Mouse (Mus musculus) MEL (cell line): ENCODE measurements around the gene Exoc3l. TPM values are rescaled to one million over a fixed set of nuclear protein-coding genes. Genes with fewer than 3 reads are reported as not detected.

ENCODE experiments used
- DNase-seq: peaks from one replicate; pipeline ENCODE4 v3.0.0; 2011; ENCODE audit warnings: low read depth, low spot score
- H3K27ac ChIP-seq: 2 replicates; pipeline ENCODE4 v1.5.1; 2012; ENCODE audit warnings: low read depth, mild to moderate bottlenecking, control low read depth, low read length, moderate library complexity; ENCODE audit not compliant: control insufficient read depth
- H3K27me3 ChIP-seq, 2 experiments: fragments of 150-350 bp in 1 of 2; sonication (generic) in 1 of 2; 2 replicates each; pipeline ENCODE4 v1.6.1; 2012; ENCODE audit warnings: low read length in 2 of 2, mild to moderate bottlenecking in 2 of 2, improper control_type of control experiment in 1 of 2, moderate library complexity in 1 of 2; ENCODE audit not compliant: insufficient read depth in 2 of 2, control insufficient read depth in 1 of 2
- H3K36me3 ChIP-seq, 2 experiments: 2 replicates each; pipeline ENCODE4 v1.6.1; 2012 to 2014; ENCODE audit warnings: low read length in 2 of 2, improper control_type of control experiment in 1 of 2, inconsistent platforms in 1 of 2, mild to moderate bottlenecking in 1 of 2; ENCODE audit not compliant: insufficient read depth in 2 of 2, control insufficient read depth in 1 of 2
- H3K4me1 ChIP-seq, 2 experiments: fragments of 150-350 bp in 1 of 2; sonication (generic) in 1 of 2; 2 replicates each; pipeline ENCODE4 v1.6.1; 2012; ENCODE audit warnings: low read length in 2 of 2, improper control_type of control experiment in 1 of 2, mild to moderate bottlenecking in 1 of 2; ENCODE audit not compliant: insufficient read depth in 2 of 2, control insufficient read depth in 1 of 2
- H3K4me3 ChIP-seq, 2 experiments: fragments of 150-350 bp in 1 of 2; sonication (generic) in 1 of 2; 2 replicates each; pipeline ENCODE4 v1.5.1; 2012; ENCODE audit warnings: low read depth in 2 of 2, low read length in 2 of 2, mild to moderate bottlenecking in 2 of 2, moderate library complexity in 2 of 2, control low read depth in 1 of 2, improper control_type of control experiment in 1 of 2; ENCODE audit not compliant: control insufficient read depth in 1 of 2, insufficient read depth in 1 of 2
- H3K79me2 ChIP-seq: 2 replicates; pipeline ENCODE4 v1.6.1; 2012; ENCODE audit warnings: mild to moderate bottlenecking, low read length, moderate library complexity; ENCODE audit not compliant: control insufficient read depth, poor library complexity, insufficient read depth
- H3K9ac ChIP-seq: 2 replicates; pipeline ENCODE4 v1.6.1; 2012; ENCODE audit warnings: low read depth, mild to moderate bottlenecking, control low read depth, low read length, moderate library complexity; ENCODE audit not compliant: control insufficient read depth, poor library complexity, severe bottlenecking
- H3K9me3 ChIP-seq: fragments of 150-350 bp; sonication (generic); replicated peaks from 2 replicates; pipeline ENCODE4 v1.6.1; 2012; ENCODE audit warnings: mild to moderate bottlenecking, low read length, improper control_type of control experiment, moderate library complexity; ENCODE audit not compliant: insufficient read depth
- BHLHE40 ChIP-seq: IDR thresholded peaks from 2 replicates; pipeline ENCODE4 v1.6.1; 2012; ENCODE audit warnings: low read depth, mild to moderate bottlenecking, inconsistent platforms, low read length, improper control_type of control experiment, borderline replicate concordance
- CHD1 ChIP-seq: IDR thresholded peaks from 2 replicates; pipeline ENCODE4 v1.6.1; 2012; ENCODE audit warnings: low read depth, mild to moderate bottlenecking, inconsistent platforms, low read length, improper control_type of control experiment
- CHD2 ChIP-seq: IDR thresholded peaks from 2 replicates; pipeline ENCODE4 v1.6.1; 2011; ENCODE audit warnings: low read length, improper control_type of control experiment
- CTCF ChIP-seq, 3 experiments: IDR thresholded peaks in 2 of 3; conservative IDR thresholded peaks in 1 of 3; 2 replicates each; pipeline ENCODE4 v1.5.1; 2011 to 2012; ENCODE audit warnings: low read length in 3 of 3, low read depth in 2 of 3, mild to moderate bottlenecking in 2 of 3, improper control_type of control experiment in 1 of 3, inconsistent platforms in 1 of 3, mixed read lengths in 1 of 3, moderate library complexity in 1 of 3; ENCODE audit not compliant: control insufficient read depth in 1 of 3, insufficient read depth in 1 of 3, poor library complexity in 1 of 3, severe bottlenecking in 1 of 3
- E2F4 ChIP-seq: IDR thresholded peaks from 2 replicates; pipeline ENCODE4 v1.6.1; 2011; ENCODE audit warnings: low read depth, low read length, improper control_type of control experiment, borderline replicate concordance
- ELF1 ChIP-seq: IDR thresholded peaks from 2 replicates; pipeline ENCODE4 v1.6.1; 2014; ENCODE audit warnings: low read depth, mild to moderate bottlenecking, inconsistent platforms, low read length, improper control_type of control experiment, moderate library complexity
- EP300 ChIP-seq, 2 experiments: IDR thresholded peaks; 2 replicates each; pipeline ENCODE4 v1.6.1; 2011; ENCODE audit warnings: improper control_type of control experiment in 2 of 2, low read length in 2 of 2, low read depth in 1 of 2, mild to moderate bottlenecking in 1 of 2
- ETS1 ChIP-seq: IDR thresholded peaks from 2 replicates; pipeline ENCODE4 v1.6.1; 2012; ENCODE audit warnings: low read depth, mild to moderate bottlenecking, inconsistent platforms, low read length, improper control_type of control experiment, moderate library complexity
- GABPA ChIP-seq: IDR thresholded peaks from 2 replicates; pipeline ENCODE4 v1.6.1; 2012; ENCODE audit warnings: low read depth, mild to moderate bottlenecking, inconsistent platforms, low read length, improper control_type of control experiment, moderate library complexity
- GATA1 ChIP-seq: IDR thresholded peaks from 2 replicates; pipeline ENCODE4 v1.6.1; 2011; ENCODE audit warnings: low read depth, low read length, improper control_type of control experiment
- HCFC1 ChIP-seq: IDR thresholded peaks from 2 replicates; pipeline ENCODE4 v1.6.1; 2012; ENCODE audit warnings: low read depth, mild to moderate bottlenecking, inconsistent platforms, low read length, improper control_type of control experiment, moderate library complexity
- JUND ChIP-seq: IDR thresholded peaks from 2 replicates; pipeline ENCODE4 v1.6.1; 2011; ENCODE audit warnings: low read depth, mild to moderate bottlenecking, improper control_type of control experiment, low read length
- KAT2A ChIP-seq: conservative IDR thresholded peaks from 2 replicates; pipeline ENCODE4 v1.6.1; 2012; ENCODE audit warnings: low read depth, low read length, improper control_type of control experiment, inconsistent platforms
- MAFK ChIP-seq: IDR thresholded peaks from 2 replicates; pipeline ENCODE4 v1.6.1; 2011; ENCODE audit warnings: low read depth, mild to moderate bottlenecking, low read length, improper control_type of control experiment, borderline replicate concordance
- MAX ChIP-seq: IDR thresholded peaks from 2 replicates; pipeline ENCODE4 v1.6.1; 2011; ENCODE audit warnings: low read length, improper control_type of control experiment
- MAZ ChIP-seq: IDR thresholded peaks from 2 replicates; pipeline ENCODE4 v1.6.1; 2012; ENCODE audit warnings: low read depth, mild to moderate bottlenecking, inconsistent platforms, low read length, improper control_type of control experiment
- MEF2A ChIP-seq: IDR thresholded peaks from 2 replicates; pipeline ENCODE4 v1.6.1; 2014; ENCODE audit warnings: low read depth, mild to moderate bottlenecking, inconsistent platforms, low read length, improper control_type of control experiment; ENCODE audit not compliant: poor library complexity, insufficient replicate concordance, severe bottlenecking; ENCODE audit errors: extremely low read depth
- MXI1 ChIP-seq: IDR thresholded peaks from 2 replicates; pipeline ENCODE4 v1.6.1; 2011; ENCODE audit warnings: mild to moderate bottlenecking, low read depth, low read length, improper control_type of control experiment
- MYB ChIP-seq: IDR thresholded peaks from 2 replicates; pipeline ENCODE4 v1.6.1; 2011; ENCODE audit warnings: mild to moderate bottlenecking, low read depth, low read length, improper control_type of control experiment
- MYC ChIP-seq: IDR thresholded peaks from 2 replicates; pipeline ENCODE4 v1.6.1; 2011; ENCODE audit warnings: low read depth, mild to moderate bottlenecking, low read length, improper control_type of control experiment, moderate library complexity
- NELFE ChIP-seq: IDR thresholded peaks from 2 replicates; pipeline ENCODE4 v1.6.1; 2011; ENCODE audit warnings: low read depth, low read length, improper control_type of control experiment
- NRF1 ChIP-seq: IDR thresholded peaks from 2 replicates; pipeline ENCODE4 v1.6.1; 2014; ENCODE audit warnings: low read depth, mild to moderate bottlenecking, inconsistent platforms, low read length, improper control_type of control experiment, moderate library complexity; ENCODE audit not compliant: poor library complexity, insufficient read depth, severe bottlenecking
- POLR2A ChIP-seq, 2 experiments: IDR thresholded peaks; 2 replicates each; pipeline ENCODE4 v1.6.1; 2011 to 2012; ENCODE audit warnings: low read length in 2 of 2, mild to moderate bottlenecking in 2 of 2, control low read depth in 1 of 2, improper control_type of control experiment in 1 of 2, low read depth in 1 of 2, moderate library complexity in 1 of 2; ENCODE audit not compliant: control insufficient read depth in 1 of 2, insufficient read depth in 1 of 2, poor library complexity in 1 of 2
- POLR2AphosphoS2 ChIP-seq: IDR thresholded peaks from 2 replicates; pipeline ENCODE4 v1.6.1; 2011; ENCODE audit warnings: low read length, improper control_type of control experiment
- POLR2AphosphoS5 ChIP-seq: IDR thresholded peaks from 2 replicates; pipeline ENCODE4 v1.6.1; 2012; ENCODE audit warnings: low read depth, borderline replicate concordance, mild to moderate bottlenecking, inconsistent platforms, low read length, moderate library complexity, mixed read lengths
- RCOR1 ChIP-seq: IDR thresholded peaks from 2 replicates; pipeline ENCODE4 v1.6.1; 2012; ENCODE audit warnings: low read depth, mild to moderate bottlenecking, inconsistent platforms, low read length, improper control_type of control experiment
- SIN3A ChIP-seq: IDR thresholded peaks from 2 replicates; pipeline ENCODE4 v1.6.1; 2012; ENCODE audit warnings: low read length, improper control_type of control experiment, inconsistent platforms
- SMC3 ChIP-seq: IDR thresholded peaks from 2 replicates; pipeline ENCODE4 v1.6.1; 2011; ENCODE audit warnings: low read depth, low read length, improper control_type of control experiment
- TAL1 ChIP-seq: IDR thresholded peaks from 2 replicates; pipeline ENCODE4 v1.6.1; 2012; ENCODE audit warnings: mild to moderate bottlenecking, inconsistent platforms, low read length, moderate library complexity, mixed read lengths
- TBP ChIP-seq: IDR thresholded peaks from 2 replicates; pipeline ENCODE4 v1.8.0; 2011; ENCODE audit warnings: low read depth, low read length, improper control_type of control experiment
- TCF12 ChIP-seq: IDR thresholded peaks from 2 replicates; pipeline ENCODE4 v1.6.1; 2014; ENCODE audit warnings: low read depth, mild to moderate bottlenecking, inconsistent platforms, low read length, improper control_type of control experiment, moderate library complexity
- UBTF ChIP-seq: IDR thresholded peaks from 2 replicates; pipeline ENCODE4 v1.6.1; 2012; ENCODE audit warnings: low read depth, mild to moderate bottlenecking, inconsistent platforms, low read length, improper control_type of control experiment, moderate library complexity, borderline replicate concordance; ENCODE audit not compliant: insufficient read depth
- USF1 ChIP-seq: IDR thresholded peaks from 2 replicates; pipeline ENCODE4 v1.6.1; 2014; ENCODE audit warnings: low read depth, mild to moderate bottlenecking, inconsistent platforms, low read length, improper control_type of control experiment, moderate library complexity
- USF2 ChIP-seq, 2 experiments: IDR thresholded peaks; 2 replicates each; pipeline ENCODE4 v1.6.1; 2011 to 2012; ENCODE audit warnings: improper control_type of control experiment in 2 of 2, low read length in 2 of 2, borderline replicate concordance in 1 of 2, inconsistent platforms in 1 of 2, low read depth in 1 of 2, mild to moderate bottlenecking in 1 of 2; ENCODE audit not compliant: insufficient read depth in 1 of 2
- ZC3H11A ChIP-seq: IDR thresholded peaks from 2 replicates; pipeline ENCODE4 v1.6.1; 2012; ENCODE audit warnings: low read depth, mild to moderate bottlenecking, inconsistent platforms, low read length, improper control_type of control experiment
- ZKSCAN1 ChIP-seq: IDR thresholded peaks from 2 replicates; pipeline ENCODE4 v1.6.1; 2012; ENCODE audit warnings: low read depth, mild to moderate bottlenecking, inconsistent platforms, low read length, improper control_type of control experiment, moderate library complexity
- ZMIZ1 ChIP-seq: IDR thresholded peaks from 2 replicates; pipeline ENCODE4 v1.6.1; 2012; ENCODE audit warnings: low read depth, mild to moderate bottlenecking, inconsistent platforms, low read length, improper control_type of control experiment, moderate library complexity
- ZNF384 ChIP-seq: IDR thresholded peaks from 2 replicates; pipeline ENCODE4 v1.6.1; 2012; ENCODE audit warnings: low read depth, mild to moderate bottlenecking, inconsistent platforms, low read length, improper control_type of control experiment
- polyA plus RNA-seq, 2 experiments: library from polyadenylated mRNA; stranded (reverse) in 1 of 2; unstranded in 1 of 2; fragments of >175 nt in 1 of 2; fragments of >200 nt in 1 of 2; gene quantifications; 2 replicates each; pipeline versions ENCODE4 v1.2.1 to v1.2.4; 2012; ENCODE audit warnings: low replicate concordance in 2 of 2, low read depth in 1 of 2; ENCODE audit not compliant: insufficient read length in 2 of 2, insufficient read depth in 1 of 2, missing spikeins in 1 of 2
- total RNA-seq: library from RNA; depleted of rRNA; stranded (reverse); fragments of 300-350 nt; gene quantifications from 2 replicates; pipeline ENCODE4 v1.2.3, GENCODE M21; 2012

The Exoc3l gene
- total and polyA plus RNA-seq, 3 experiments, result 0.69 to 2.0 TPM; not detected in 1

DNA sequence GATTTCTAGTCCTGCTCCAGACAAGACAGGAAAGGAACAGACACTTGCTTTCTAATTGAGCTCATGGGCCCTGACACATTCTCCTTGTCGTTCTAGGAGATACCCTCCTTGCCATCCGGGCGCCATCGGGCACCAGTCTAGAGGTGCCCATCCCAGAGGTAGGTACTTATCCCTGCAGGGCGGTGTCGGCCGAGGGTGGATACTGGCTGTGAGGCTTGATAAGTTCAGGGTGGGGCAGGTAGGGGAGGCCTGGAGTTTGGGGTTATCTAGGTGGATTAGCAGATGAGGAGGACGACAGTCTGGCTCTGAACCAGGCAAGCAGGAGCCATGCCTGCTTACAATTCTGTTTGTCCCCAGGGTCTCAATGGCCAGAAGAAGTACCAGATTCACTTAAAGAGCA, 4.1 kb upstream of the Exoc3l start:
- peak overlapping the region; percentile 16 for H3K9ac ChIP-seq
- H3K27ac ChIP-seq, result peak overlapping the region; percentile 51
- TF ChIP-seq SMC3, result no peak
- no peak for TF ChIP-seq NELFE
- no peak for TF ChIP-seq MAZ
- TF ChIP-seq MAFK, result no peak
- TF ChIP-seq ZC3H11A, result no peak
- TF ChIP-seq E2F4, result no peak
- TF ChIP-seq CHD1, result 0 out of 2 replicates have a peak, but pooled peaks have one; percentile 8
- no peak for TF ChIP-seq ELF1
- no peak for TF ChIP-seq KAT2A
- TF ChIP-seq USF1, result no peak
- TF ChIP-seq UBTF, result no peak
- no peak for TF ChIP-seq MAX
- TF ChIP-seq BHLHE40, result no peak
- TF ChIP-seq GABPA, result no peak
- no peak for TF ChIP-seq MYC
- TF ChIP-seq ZKSCAN1, result no peak
- peak; percentile 17; the same call in 1 of the 2 replicates for TF ChIP-seq RCOR1
- no peak for TF ChIP-seq MEF2A
- no peak for TF ChIP-seq TBP
- no peak for TF ChIP-seq POLR2AphosphoS2
- peak; percentile 55 to 77 for TF ChIP-seq EP300 (IDR thresholded peaks at IDR 0.05; ENCODE audit: low read depth in 1 of 2, low read length in 2 of 2)
- TF ChIP-seq CHD2, result no peak
- TF ChIP-seq POLR2AphosphoS5, result no peak
- no peak for TF ChIP-seq JUND
- no peak for TF ChIP-seq CTCF (IDR thresholded peaks at IDR 0.05 in 2 of 3, conservative IDR thresholded peaks at IDR 0.05 in 1 of 3; ENCODE audit: control insufficient read depth in 1 of 3, insufficient read depth in 1 of 3, low read depth in 2 of 3, low read length in 3 of 3, poor library complexity in 1 of 3, severe bottlenecking in 1 of 3)
- peak; percentile 15; the same call in 1 of the 2 replicates for TF ChIP-seq ETS1
- peak in 1 of 2 experiments; percentile 9; a peak in 1 of 4 replicates for TF ChIP-seq POLR2A (IDR thresholded peaks at IDR 0.05; ENCODE audit: control insufficient read depth in 1 of 2, insufficient read depth in 1 of 2, low read depth in 1 of 2, low read length in 2 of 2, poor library complexity in 1 of 2)
- TF ChIP-seq MXI1, result no peak
- no peak for TF ChIP-seq ZMIZ1
- TF ChIP-seq NRF1, result no peak
- no peak for TF ChIP-seq USF2 (IDR thresholded peaks at IDR 0.05; ENCODE audit: borderline replicate concordance in 1 of 2, insufficient read depth in 1 of 2, low read depth in 1 of 2, low read length in 2 of 2)
- peak; percentile 42 for TF ChIP-seq TAL1
- TF ChIP-seq ZNF384, result no peak
- no peak; the same call in 1 of the 2 replicates for TF ChIP-seq SIN3A
- TF ChIP-seq HCFC1, result no peak
- TF ChIP-seq MYB, result no peak
- TF ChIP-seq GATA1, result peak; percentile 66
- peak; percentile 74; the same call in 1 of the 2 replicates for TF ChIP-seq TCF12

More for the DNA sequence above, 4.1 kb upstream of the Exoc3l start:
- Histone ChIP-seq H3K4me1 (peaks cover 11 to 46% of the 10 kb centered on the region in 2 experiments), H3K79me2 (peaks cover 34% of the 10 kb centered on the region), H3K27me3 (no peaks in the 10 kb centered on the region), H3K9me3 (no peaks in the 10 kb centered on the region), H3K4me3 (peak overlapping the region; percentile 0 to 12; a peak in 1 of 4 replicates), H3K36me3 (peaks cover 18 to 48% of the 10 kb centered on the region in 2 experiments)
- peak; percentile 56 for DNase-seq
